Mouse (Mus musculus) stomach, postnatal 0 days (tissue): ENCODE measurements around the gene Wdr54.

Source experiments
- CTCF ChIP-seq: IDR thresholded peaks from 2 replicates; pipeline ENCODE4 v1.5.1; 2016; ENCODE audit warnings: antibody characterized with exemption, low read depth, mild to moderate bottlenecking, moderate library complexity
- EP300 ChIP-seq: optimal IDR thresholded peaks from 2 replicates; pipeline ENCODE3; 2016; ENCODE audit warnings: antibody characterized with exemption

DNA sequence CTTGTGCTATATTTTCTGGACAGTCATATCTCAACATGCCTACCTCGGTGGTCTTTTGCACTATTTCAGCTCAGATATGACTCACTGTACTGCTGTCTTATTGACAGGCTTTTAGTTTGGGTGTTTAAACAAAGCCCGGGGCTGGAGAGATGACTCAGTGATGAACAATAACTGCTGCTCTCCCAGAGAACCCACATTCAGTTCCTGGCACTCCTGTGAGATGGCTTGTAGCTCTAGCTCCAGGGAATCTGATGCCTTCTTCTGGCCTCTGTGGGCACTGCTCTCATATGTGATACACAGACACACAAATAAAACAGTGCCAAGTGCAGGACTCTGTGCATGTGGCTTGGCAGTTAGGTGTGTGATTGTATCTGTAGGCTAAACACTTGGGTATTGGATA lies 11.0 kb downstream of the Wdr54 start:
- TF ChIP-seq EP300: no peak
- TF ChIP-seq CTCF: peak; percentile 30; the same call in 1 of the 2 replicates
